Mouse (Mus musculus) neutrophil, adult 5-6 weeks (primary cell): Measurements from ENCODE around the gene Adssl1. TPM values are rescaled to one million over a fixed set of nuclear protein-coding genes. Genes with fewer than 3 reads are reported as not detected.

Experiments
- ATAC-seq: fragments of 151-379, 151-347 bp; 2 replicates; pipeline ENCODE4 v1.8.0; 2017; ENCODE audit warnings: mild to moderate bottlenecking, moderate TSS enrichment; ENCODE audit not compliant: insufficient number of reproducible peaks, poor library complexity, low FRiP score, severe bottlenecking; ENCODE audit errors: extremely low read depth
- total RNA-seq: library from RNA; stranded (forward); fragments of 200-1000 nt; gene quantifications from 2 replicates; pipeline ENCODE4 v1.2.3, GENCODE M21; 2017

Adssl1 gene
- total RNA-seq, 1 experiment from 2014 or later, result 39.0 TPM

- ATAC-seq, result peak; percentile 82
These were observed 24.5 kb downstream of the Adssl1 start, which contains the start of gene Siva1 for GRCm38 (mm10) chr12:112644180-112644854. TSS of gene Siva1 (plus strand) at chr12:112644679.

GRCm38 (mm10) chr12:112644855-112645506 is 25.1 kb downstream of the Adssl1 start:
- peak; percentile 16 for ATAC-seq

- no peak for ATAC-seq
These were observed 26.3 kb downstream of the Adssl1 start for GRCm38 (mm10) chr12:112646139-112646538.

GRCm38 (mm10) chr12:112648081-112648480 is 28.2 kb downstream of the Adssl1 start:
- ATAC-seq, result no peak

GRCm38 (mm10) chr12:112651778-112652439 is 32.1 kb downstream of the Adssl1 start:
- ATAC-seq, result no peak

GRCm38 (mm10) chr12:112653157-112653824 is 33.4 kb downstream of the Adssl1 start:
- peak; percentile 76 for ATAC-seq

GRCm38 (mm10) chr12:112654076-112654475 is 34.2 kb downstream of the Adssl1 start:
- no peak for ATAC-seq

GRCm38 (mm10) chr12:112658619-112659018 is 38.8 kb downstream of the Adssl1 start:
- ATAC-seq, result no peak

GRCm38 (mm10) chr12:112659109-112659508 is 39.3 kb downstream of the Adssl1 start:
- ATAC-seq, result no peak

GRCm38 (mm10) chr12:112660576-112661326 is 40.9 kb downstream of the Adssl1 start:
- ATAC-seq, result no peak

GRCm38 (mm10) chr12:112661327-112661605 is 41.4 kb downstream of the Adssl1 start:
- ATAC-seq, result no peak

- no peak for ATAC-seq
These were observed 42.0 kb downstream of the Adssl1 start for GRCm38 (mm10) chr12:112661851-112662250.

- no peak for ATAC-seq
These were observed 43.5 kb downstream of the Adssl1 start for GRCm38 (mm10) chr12:112663303-112663702.

GRCm38 (mm10) chr12:112663716-112664115 is 43.9 kb downstream of the Adssl1 start:
- ATAC-seq, result no peak

- no peak for ATAC-seq
These were observed 44.3 kb downstream of the Adssl1 start for GRCm38 (mm10) chr12:112664124-112664523.

GRCm38 (mm10) chr12:112664656-112665055 is 44.8 kb downstream of the Adssl1 start:
- ATAC-seq, result no peak

GRCm38 (mm10) chr12:112665445-112665844 is 45.6 kb downstream of the Adssl1 start:
- ATAC-seq, result no peak

GRCm38 (mm10) chr12:112665881-112666544 is 46.2 kb downstream of the Adssl1 start:
- no peak for ATAC-seq
